Mouse (Mus musculus) activated CD4-positive, CD25-positive, alpha-beta regulatory T cell, adult 4 months (primary cell): ENCODE results near the gene AI854703. TPM values are rescaled to one million over a fixed set of nuclear protein-coding genes. Genes with fewer than 3 reads are reported as not detected.

Source experiments
- ATAC-seq: one replicate; pipeline ENCODE4 v1.8.0; 2017
- polyA plus RNA-seq, 2 experiments: library from polyadenylated mRNA; unstranded; fragments of 100-300 nt; shearing (Covaris generic); gene quantifications; one replicate each; pipeline ENCODE4 v1.2.1; 2017

AI854703 gene
- polyA plus RNA-seq = 1 to 10 TPM; 1.2 to 1.7 TPM

- ATAC-seq = no peak
These were observed at the start of gene AI854703 for GRCm38 (mm10) chr6:48626464-48626863. Gene AI854703, plus strand, starts transcription at chr6:48626764.

GRCm38 (mm10) chr6:48578736-48579135 lies 47.8 kb upstream of the AI854703 start:
- ATAC-seq = no peak

GRCm38 (mm10) chr6:48579215-48579648 lies 47.3 kb upstream of the AI854703 start:
- peak; percentile 73 for ATAC-seq

- ATAC-seq = no peak
These were observed 45.3 kb upstream of the AI854703 start for GRCm38 (mm10) chr6:48581257-48581656.

GRCm38 (mm10) chr6:48582037-48582436 lies 44.5 kb upstream of the AI854703 start:
- no peak for ATAC-seq

- ATAC-seq = no peak
These were observed 37.3 kb upstream of the AI854703 start, which contains the start of gene Gm45021 for GRCm38 (mm10) chr6:48589194-48589750. Gene Gm45021, plus strand, starts transcription at chr6:48589610.

GRCm38 (mm10) chr6:48591221-48591845 lies 35.2 kb upstream of the AI854703 start:
- no peak for ATAC-seq

GRCm38 (mm10) chr6:48591871-48592270 lies 34.7 kb upstream of the AI854703 start:
- ATAC-seq = no peak

GRCm38 (mm10) chr6:48593158-48594042 lies 33.2 kb upstream of the AI854703 start, which contains the start of the genes Repin1 and Gm44965:
Gene Repin1, plus strand, starts transcription at chr6:48593883.
Gene Gm44965, plus strand, starts transcription at chr6:48593941.
- ATAC-seq = peak; percentile 61

- peak; percentile 63 for ATAC-seq
These were observed 32.4 kb upstream of the AI854703 start for GRCm38 (mm10) chr6:48594043-48594738.

GRCm38 (mm10) chr6:48595278-48595677 lies 31.3 kb upstream of the AI854703 start:
- ATAC-seq = no peak

- no peak for ATAC-seq
These were observed 29.9 kb upstream of the AI854703 start for GRCm38 (mm10) chr6:48596545-48597232.

GRCm38 (mm10) chr6:48597233-48597625 lies 29.3 kb upstream of the AI854703 start:
- ATAC-seq = no peak

- ATAC-seq = no peak
These were observed 26.0 kb upstream of the AI854703 start for GRCm38 (mm10) chr6:48600594-48600993.

- ATAC-seq = peak; percentile 97
These were observed 25.1 kb upstream of the AI854703 start, which contains the start of gene Zfp775 for GRCm38 (mm10) chr6:48601271-48602079. Gene Zfp775, plus strand, starts transcription at chr6:48602063.

GRCm38 (mm10) chr6:48602080-48602741 lies 24.4 kb upstream of the AI854703 start:
- peak; percentile 51 for ATAC-seq

- no peak for ATAC-seq
These were observed 18.4 kb upstream of the AI854703 start for GRCm38 (mm10) chr6:48608124-48608523.

GRCm38 (mm10) chr6:48609512-48609911 lies 17.1 kb upstream of the AI854703 start:
- ATAC-seq = no peak

GRCm38 (mm10) chr6:48610657-48611056 lies 15.9 kb upstream of the AI854703 start:
- no peak for ATAC-seq

GRCm38 (mm10) chr6:48613464-48613863 lies 13.1 kb upstream of the AI854703 start:
- no peak for ATAC-seq
